Mouse (Mus musculus) forebrain, embryonic 16.5 days (tissue): ENCODE measurements around the gene Cib3. TPM values are rescaled to one million over a fixed set of nuclear protein-coding genes. Genes with fewer than 3 reads are reported as not detected.

Experiments
- ATAC-seq: fragments of 200-750 bp; cut with Nextera tagmentation; 2 replicates; pipeline ENCODE4 v1.8.0; 2017; ENCODE audit warnings: mild to moderate bottlenecking, moderate library complexity
- H3K27ac ChIP-seq: fragments of 300-500 bp; sonication (generic); 2 replicates; pipeline ENCODE4 v1.5.1; 2014; ENCODE audit warnings: low read length, control low read depth
- H3K27me3 ChIP-seq: fragments of 300-500 bp; sonication (generic); replicated peaks from 2 replicates; pipeline ENCODE4 v1.6.1; 2014; ENCODE audit warnings: low read length; ENCODE audit not compliant: control insufficient read depth, insufficient read depth
- H3K36me3 ChIP-seq: fragments of 300-500 bp; sonication (generic); 2 replicates; pipeline ENCODE4 v1.6.1; 2014; ENCODE audit not compliant: control insufficient read depth, insufficient read depth
- H3K4me1 ChIP-seq: fragments of 300-500 bp; sonication (generic); replicated peaks from 2 replicates; pipeline ENCODE4 v1.6.1; 2014; ENCODE audit warnings: low read length; ENCODE audit not compliant: control insufficient read depth, insufficient read depth
- H3K4me2 ChIP-seq: fragments of 300-500 bp; sonication (generic); 2 replicates; pipeline ENCODE4 v1.6.1; 2014; ENCODE audit warnings: mild to moderate bottlenecking, low read length, control low read depth
- H3K4me3 ChIP-seq: fragments of 300-500 bp; sonication (generic); replicated peaks from 2 replicates; pipeline ENCODE4 v1.5.1; 2014; ENCODE audit warnings: mild to moderate bottlenecking, low read length, control low read depth
- H3K9ac ChIP-seq: fragments of 300-500 bp; sonication (generic); replicated peaks from 2 replicates; pipeline ENCODE4 v1.6.1; 2014; ENCODE audit warnings: low read depth, low read length, control low read depth
- H3K9me3 ChIP-seq: fragments of 300-500 bp; sonication (generic); 2 replicates; pipeline ENCODE4 v1.6.1; 2016; ENCODE audit warnings: low read length; ENCODE audit not compliant: control insufficient read depth
- WGBS: fragments of 180-500 bp; shearing (Covaris S2); extraction: QIAGEN DNeasy Blood & Tissue Kit; methylation state at CpG from one replicate; pipeline ENCODE4 v1.1.7; 2014; 5-methylcytosine and 5-hydroxymethylcytosine counted together
- polyA plus RNA-seq: library from polyadenylated mRNA; unstranded; fragments of >200 nt; fragmentation: Nextera tagmentation; extraction: Ambion mirVana; gene quantifications from 2 replicates; pipeline ENCODE4 v1.2.1, GENCODE M21; 2015

Cib3 gene
- polyA plus RNA-seq, 1 experiment from 2014 or later, result not detected

DNA sequence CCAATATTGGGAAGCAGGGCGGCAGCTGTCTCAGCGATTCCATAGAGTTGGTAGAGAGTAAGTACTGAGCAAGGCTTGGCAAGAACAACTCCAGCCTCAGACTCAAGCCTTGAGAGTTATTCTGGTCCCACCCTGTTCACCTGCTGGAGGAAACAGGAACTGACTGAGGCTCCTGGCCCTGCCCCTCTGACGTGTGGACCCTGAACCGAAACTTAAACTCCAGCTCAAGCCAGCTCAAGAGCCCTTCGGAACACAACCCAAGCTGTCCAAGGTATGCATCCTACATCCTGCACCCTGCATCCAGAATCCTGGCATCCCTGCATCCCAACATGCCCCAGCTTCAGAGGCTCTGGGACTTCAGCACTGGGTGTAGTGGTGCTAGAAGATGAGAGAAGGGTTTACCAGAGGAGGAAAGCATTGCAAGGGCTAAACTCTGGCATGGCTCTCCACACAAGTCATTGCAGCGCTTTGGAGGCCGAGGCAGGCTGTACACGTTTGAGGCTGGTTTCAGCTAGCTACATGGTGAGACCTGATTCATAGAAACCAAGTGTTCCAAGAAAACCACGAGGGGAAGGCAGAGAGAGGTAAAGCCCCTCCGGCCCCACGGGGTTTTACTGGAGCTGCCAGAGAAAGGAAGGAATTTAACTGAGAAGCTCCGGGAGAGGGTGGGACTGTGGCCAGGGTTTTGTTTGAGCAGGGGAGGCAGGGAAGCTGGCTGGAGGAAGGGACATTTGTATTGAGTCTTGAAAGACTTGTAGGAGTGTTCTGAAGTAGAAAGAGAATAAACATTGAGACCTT lies 23.0 kb downstream of the Cib3 start, which contains the start of gene Hsh2d:
Gene Hsh2d, plus strand, starts transcription at position 222 of the 798 bp plus-strand sequence.
- no peak within 1 kb of the TSS for H3K9ac ChIP-seq
- H3K4me3 ChIP-seq, result no peak within 1 kb of the TSS
- no peaks in the 10 kb centered on the region for H3K9me3 ChIP-seq
- H3K27ac ChIP-seq, result no peak within 1 kb of the TSS
- no peak within 1 kb of the TSS for H3K4me2 ChIP-seq
- no peaks in the 10 kb centered on the region for H3K27me3 ChIP-seq
- ATAC-seq, result no peak
- WGBS, result 66% methylated on average over 12 of the region's 12 CpGs
- no peaks in the 10 kb centered on the region for H3K36me3 ChIP-seq
- H3K4me1 ChIP-seq, result no peaks in the 10 kb centered on the region

GRCm38 (mm10) chr8:72187793-72188331 lies 24.8 kb downstream of the Cib3 start:
- H3K4me1 ChIP-seq, result 0 out of 2 replicates have a peak, but pooled peaks cover 2% of the 10 kb centered on the region
- no peaks in the 10 kb centered on the region for H3K36me3 ChIP-seq
- H3K27me3 ChIP-seq, result no peaks in the 10 kb centered on the region
- ATAC-seq, result no peak
- H3K27ac ChIP-seq, result no peak overlapping the region
- no peaks in the 10 kb centered on the region for H3K9me3 ChIP-seq
- H3K4me3 ChIP-seq, result no peak overlapping the region
- no peak overlapping the region for H3K9ac ChIP-seq
- no peak overlapping the region for H3K4me2 ChIP-seq
- 82% methylated on average over 2 of the region's 2 CpGs for WGBS

GRCm38 (mm10) chr8:72183554-72184202 lies 29.0 kb downstream of the Cib3 start:
- Histone ChIP-seq H3K27me3 (no peaks in the 10 kb centered on the region), H3K27ac (no peak overlapping the region), H3K4me1 (0 out of 2 replicates have a peak, but pooled peaks cover 2% of the 10 kb centered on the region), H3K36me3 (peaks cover 16% of the 10 kb centered on the region), H3K4me2 (no peak overlapping the region), H3K4me3 (no peak overlapping the region), H3K9ac (no peak overlapping the region), H3K9me3 (no peaks in the 10 kb centered on the region)
- peak; percentile 73 for ATAC-seq
- 39% methylated on average over 2 of the region's 2 CpGs for WGBS

GRCm38 (mm10) chr8:72177346-72177925 lies 35.2 kb downstream of the Cib3 start:
- 56% methylated on average over 5 of the region's 5 CpGs for WGBS
- H3K9ac ChIP-seq, result no peak overlapping the region
- no peaks in the 10 kb centered on the region for H3K4me1 ChIP-seq
- H3K27ac ChIP-seq, result peak overlapping the region; percentile 3; the same call in 1 of the 2 replicates
- peaks cover 47% of the 10 kb centered on the region for H3K36me3 ChIP-seq
- no peaks in the 10 kb centered on the region for H3K9me3 ChIP-seq
- no peaks in the 10 kb centered on the region for H3K27me3 ChIP-seq
- H3K4me3 ChIP-seq, result no peak overlapping the region
- no peak overlapping the region for H3K4me2 ChIP-seq
- ATAC-seq, result peak; percentile 55; the same call in 1 of the 2 replicates

DNA sequence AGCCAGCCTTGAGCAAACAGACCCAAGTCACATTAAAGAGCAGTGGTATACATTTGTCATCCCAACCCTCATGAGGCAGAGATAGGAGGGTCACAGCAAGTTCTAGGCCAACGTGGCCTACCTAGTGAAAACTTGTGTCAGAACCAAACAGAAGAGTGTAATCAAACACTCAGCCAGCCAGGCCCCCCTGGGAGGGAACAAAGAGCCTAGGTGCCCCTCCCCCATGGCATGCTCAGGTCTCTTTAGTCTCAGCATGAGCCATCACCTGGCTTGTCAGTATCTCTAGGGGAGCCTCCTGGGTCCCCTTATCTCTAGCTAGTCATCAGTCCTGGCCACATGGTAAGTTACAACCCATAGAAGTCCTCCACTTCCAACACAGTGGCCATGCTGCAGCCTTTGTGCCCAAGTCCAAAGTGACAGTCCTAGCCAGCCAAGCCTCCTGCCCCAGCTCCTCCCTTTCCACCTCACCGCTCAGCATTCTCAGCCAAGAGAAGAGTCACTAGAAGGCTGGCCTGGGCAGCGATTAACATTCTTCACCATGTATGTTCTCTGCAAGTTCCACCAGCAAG lies 42.9 kb downstream of the Cib3 start:
- no peak overlapping the region for H3K4me3 ChIP-seq
- no peak overlapping the region for H3K9ac ChIP-seq
- no peaks in the 10 kb centered on the region for H3K27me3 ChIP-seq
- no peak for ATAC-seq
- H3K4me2 ChIP-seq, result no peak overlapping the region
- H3K36me3 ChIP-seq, result peaks cover 24% of the 10 kb centered on the region
- no peaks in the 10 kb centered on the region for H3K4me1 ChIP-seq
- H3K27ac ChIP-seq, result no peak overlapping the region
- WGBS, result 92% methylated on average over 3 of the region's 3 CpGs
- H3K9me3 ChIP-seq, result no peaks in the 10 kb centered on the region

GRCm38 (mm10) chr8:72169098-72169668 lies 43.5 kb downstream of the Cib3 start:
- no peaks in the 10 kb centered on the region for H3K9me3 ChIP-seq
- H3K27me3 ChIP-seq, result no peaks in the 10 kb centered on the region
- no peaks in the 10 kb centered on the region for H3K4me1 ChIP-seq
- no peak for ATAC-seq
- H3K27ac ChIP-seq, result no peak overlapping the region
- H3K36me3 ChIP-seq, result peaks cover 19% of the 10 kb centered on the region
- H3K4me2 ChIP-seq, result no peak overlapping the region
- no peak overlapping the region for H3K9ac ChIP-seq
- 93% methylated on average over 3 of the region's 3 CpGs for WGBS
- H3K4me3 ChIP-seq, result no peak overlapping the region

- Histone ChIP-seq H3K4me1 (peaks cover 17% of the 10 kb centered on the region), H3K9me3 (no peaks in the 10 kb centered on the region), H3K4me3 (no peak overlapping the region), H3K4me2 (no peak overlapping the region), H3K27me3 (no peaks in the 10 kb centered on the region), H3K36me3 (no peaks in the 10 kb centered on the region; the same call in 1 of the 2 replicates), H3K27ac (no peak overlapping the region), H3K9ac (no peak overlapping the region)
- no peak for ATAC-seq
Measured at GRCm38 (mm10) chr8:72162821-72163220, 49.8 kb downstream of the Cib3 start.

- Histone ChIP-seq H3K36me3 (no peaks in the 10 kb centered on the region), H3K9ac (peak within 1 kb of the TSS; percentile 84), H3K9me3 (no peaks in the 10 kb centered on the region), H3K4me1 (peaks cover 17% of the 10 kb centered on the region), H3K4me2 (peak within 1 kb of the TSS; percentile 80), H3K27ac (peak within 1 kb of the TSS; percentile 78), H3K27me3 (no peaks in the 10 kb centered on the region), H3K4me3 (peak within 1 kb of the TSS; percentile 74)
- under 1% methylated on average over 81 of the region's 82 CpGs for WGBS
- peak; percentile 98 for ATAC-seq
Measured at GRCm38 (mm10) chr8:72160707-72161697, 51.6 kb downstream of the Cib3 start, which contains the start of gene Rab8a. Gene Rab8a (plus strand): TSS chr8:72161200.
